Mouse (Mus musculus) ES-E14 (cell line): ENCODE data around the gene Inpp4b. TPM values are rescaled to one million over a fixed set of nuclear protein-coding genes. Genes with fewer than 3 reads are reported as not detected.
A peak's percentile ranks its signal among the peaks of the same experiment; 100 is the strongest.

Experiments used
- DNase-seq: peaks from one replicate; pipeline ENCODE4 v3.0.0-alpha.2; 2013; ENCODE audit warnings: low read depth, low spot score
- H3K27ac ChIP-seq: 2 replicates; pipeline ENCODE4 v1.5.1; 2012; ENCODE audit warnings: low read depth, mild to moderate bottlenecking, low read length, moderate library complexity, mixed read lengths; ENCODE audit not compliant: poor library complexity, insufficient read depth, severe bottlenecking
- H3K36me3 ChIP-seq: 2 replicates; pipeline ENCODE4 v1.6.1; 2012; ENCODE audit warnings: mild to moderate bottlenecking, low read length, moderate library complexity, mixed read lengths; ENCODE audit not compliant: control insufficient read depth, poor library complexity, insufficient read depth, severe bottlenecking
- H3K4me1 ChIP-seq, 2 experiments: fragments of 150-350 bp in 1 of 2; sonication (generic) in 1 of 2; 2 replicates each; pipeline ENCODE4 v1.6.1; 2012; ENCODE audit warnings: low read length in 2 of 2, mild to moderate bottlenecking in 1 of 2, mixed read lengths in 1 of 2; ENCODE audit not compliant: control insufficient read depth in 2 of 2, insufficient read depth in 2 of 2, poor library complexity in 1 of 2
- H3K4me3 ChIP-seq, 2 experiments: fragments of 150-350 bp in 1 of 2; sonication (generic) in 1 of 2; 2 replicates each; pipeline ENCODE4 v1.5.1; 2012; ENCODE audit warnings: low read length in 2 of 2, low read depth in 1 of 2, mild to moderate bottlenecking in 1 of 2, mixed read lengths in 1 of 2; ENCODE audit not compliant: insufficient read depth in 1 of 2, poor library complexity in 1 of 2, severe bottlenecking in 1 of 2
- H3K9ac ChIP-seq: 2 replicates; pipeline ENCODE4 v1.6.1; 2012; ENCODE audit warnings: low read depth, mild to moderate bottlenecking, low read length, mixed read lengths; ENCODE audit not compliant: poor library complexity, insufficient read depth, severe bottlenecking
- H3K9me3 ChIP-seq: fragments of 150-350 bp; sonication (generic); 2 replicates; pipeline ENCODE4 v1.6.1; 2012; ENCODE audit warnings: low read depth, mild to moderate bottlenecking, low read length; ENCODE audit not compliant: control insufficient read depth, insufficient read depth
- CHD2 ChIP-seq: IDR thresholded peaks from 2 replicates; pipeline ENCODE4 v1.6.1; 2014; ENCODE audit warnings: mild to moderate bottlenecking, low read depth, low read length, inconsistent platforms
- HCFC1 ChIP-seq: IDR thresholded peaks from 2 replicates; pipeline ENCODE4 v1.6.1; 2012; ENCODE audit warnings: low read length, inconsistent platforms, borderline replicate concordance; ENCODE audit not compliant: insufficient read depth
- MAFK ChIP-seq: IDR thresholded peaks from 2 replicates; pipeline ENCODE4 v1.6.1; 2014; ENCODE audit warnings: mild to moderate bottlenecking, low read depth, low read length, inconsistent platforms; ENCODE audit not compliant: insufficient read depth
- ZC3H11A ChIP-seq: IDR thresholded peaks from 2 replicates; pipeline ENCODE4 v1.6.1; 2012; ENCODE audit warnings: low read depth, mild to moderate bottlenecking, inconsistent platforms, low read length, borderline replicate concordance
- ZNF384 ChIP-seq: IDR thresholded peaks from 2 replicates; pipeline ENCODE4 v1.6.1; 2012; ENCODE audit warnings: low read depth, low read length, inconsistent platforms
- in situ Hi-C, 2 experiments: fragments of 600-800 bp; cut with MboI; formaldehyde crosslinking; loops; one replicate each; pipeline ENCODE4 v1.15.1; 2025; ENCODE audit warnings: low sequenced_read_pairs in 2 of 2, inconsistent platforms in 1 of 2; ENCODE audit not compliant: unreplicated experiment in 2 of 2
- total RNA-seq: library from RNA; depleted of rRNA; stranded (reverse); fragments of 300-350 nt; gene quantifications from 2 replicates; pipeline ENCODE4 v1.2.3, GENCODE M21; 2012; rRNA removed

Gene Inpp4b
- total RNA-seq: 0.98 and 1.5 TPM in 2 replicates

- Histone ChIP-seq H3K9me3 (peaks cover 8% of the 10 kb centered on the region; the same call in 1 of the 2 replicates), H3K27ac (no peak within 1 kb of the TSS), H3K4me1 (peaks cover 0 to 3% of the 10 kb centered on the region in 2 experiments; a peak in 1 of 4 replicates), H3K36me3 (no peaks in the 10 kb centered on the region), H3K4me3 (peak within 1 kb of the TSS; percentile 62 to 83), H3K9ac (peak within 1 kb of the TSS; percentile 21; the same call in 1 of the 2 replicates)
- in situ Hi-C loops: no loop called here
- peak; percentile 13 for DNase-seq
- no peak for TF ChIP-seq CHD2
- TF ChIP-seq MAFK: no peak
- TF ChIP-seq ZC3H11A: no peak
- no peak for TF ChIP-seq HCFC1
Observed at GRCm38 (mm10) chr8:81342236-81342998, at the start of gene Inpp4b. Gene Inpp4b (plus strand): TSS chr8:81342556.

GRCm38 (mm10) chr8:81335250-81335649 is 7.1 kb upstream of the Inpp4b start:
- in situ Hi-C loops: no loop called here
- H3K9ac ChIP-seq: no peak overlapping the region
- no peak for TF ChIP-seq HCFC1
- H3K4me1 ChIP-seq: no peaks in the 10 kb centered on the region
- H3K9me3 ChIP-seq: peaks cover 8% of the 10 kb centered on the region; the same call in 1 of the 2 replicates
- no peaks in the 10 kb centered on the region for H3K36me3 ChIP-seq
- no peak overlapping the region for H3K27ac ChIP-seq
- H3K4me3 ChIP-seq: no peak overlapping the region
- DNase-seq: no peak

- peaks cover 0 to 3% of the 10 kb centered on the region in 2 experiments; a peak in 1 of 4 replicates for H3K4me1 ChIP-seq
- H3K4me3 ChIP-seq: no peak overlapping the region
- H3K27ac ChIP-seq: no peak overlapping the region
- peaks cover 8% of the 10 kb centered on the region; the same call in 1 of the 2 replicates for H3K9me3 ChIP-seq
- no peaks in the 10 kb centered on the region for H3K36me3 ChIP-seq
- no peak for DNase-seq
- H3K9ac ChIP-seq: no peak overlapping the region
- no peak for TF ChIP-seq ZC3H11A
- TF ChIP-seq MAFK: no peak
- TF ChIP-seq CHD2: no peak
- no peak for TF ChIP-seq HCFC1
- in situ Hi-C loops: no loop called here
Observed at GRCm38 (mm10) chr8:81341191-81341590, 1.2 kb upstream of the Inpp4b start.

- no peak for TF ChIP-seq CHD2
- TF ChIP-seq ZC3H11A: no peak
- no peak for TF ChIP-seq HCFC1
- no peak for TF ChIP-seq MAFK
- no peak for TF ChIP-seq ZNF384
- Histone ChIP-seq H3K36me3 (no peaks in the 10 kb centered on the region), H3K9me3 (peaks cover 8% of the 10 kb centered on the region; the same call in 1 of the 2 replicates), H3K27ac (no peak overlapping the region), H3K9ac (0 out of 2 replicates have a peak overlapping the region, but pooled peaks have one; percentile 1), H3K4me3 (peak overlapping the region; percentile 39 to 62), H3K4me1 (peaks cover 0 to 3% of the 10 kb centered on the region in 2 experiments; a peak in 1 of 4 replicates)
- in situ Hi-C loops: no loop called here
- DNase-seq: peak; percentile 30
Observed at GRCm38 (mm10) chr8:81341591-81342235, 643 bp upstream of the Inpp4b start.
